21 mouse cellular contexts compared by ENCODE assay signal in genomic region chr11:119542886-119543285, GRCm38 (mm10). TPM values are rescaled to one million over a fixed set of nuclear protein-coding genes. Genes with fewer than 3 reads are reported as not detected.
DNase-seq lines count a peak whose midpoint lies in the region; ATAC-seq and TF ChIP-seq lines count a peak whose summit lies in the region.
"Had no signal": no experiment of that assay in that cellular context is flagged by ENCODE, and none has a peak within 500 bp of the region (broad histone marks: within the 10 kb centered on the region; RNA-seq: fewer than 3 reads in every experiment).

No protein-coding gene starts in this region.

- peak; percentile 82 for DNase-seq in cerebellum, adult 11-12 months
- no peak for DNase-seq in midbrain, embryonic 11.5 days (ENCODE audit: low spot score, missing footprints)
- peak; percentile 84 for DNase-seq in cerebellum, adult 9-10 months
- DNase-seq: forebrain, postnatal 0 days; gastrocnemius, postnatal 25 days; heart, postnatal 4 days; layer of hippocampus, postnatal 36 days; liver, embryonic 13.5 days; lung, adult 2 months; lung, postnatal 14 days; thymus, adult 18-20 months; thymus, postnatal 36 days had no signal

- TF ChIP-seq CTCF in cortical plate, adult 2 months (IDR thresholded peaks at IDR 0.05; ENCODE audit: extremely low read depth, insufficient read depth, low read length) = no peak

- no peak overlapping the region for H3K9ac ChIP-seq in midbrain, embryonic 15.5 days
- no peak overlapping the region for H3K9ac ChIP-seq in midbrain, embryonic 11.5 days (ENCODE audit: low read length)
- H3K9ac ChIP-seq in intestine, embryonic 15.5 days = no peak overlapping the region
- no peak overlapping the region for H3K9ac ChIP-seq in liver, embryonic 12.5 days
- H3K9ac ChIP-seq: forebrain, postnatal 0 days; hindbrain, embryonic 15.5 days; limb, embryonic 13.5 days; liver, embryonic 13.5 days; midbrain, embryonic 12.5 days had no signal

- peak overlapping the region; percentile 98; the same call in 1 of the 2 replicates for H3K4me2 ChIP-seq in midbrain, embryonic 15.5 days
- H3K4me2 ChIP-seq in midbrain, embryonic 11.5 days = no peak overlapping the region
- H3K4me2 ChIP-seq in intestine, embryonic 15.5 days (replicated peaks) = no peak overlapping the region
- no peak overlapping the region for H3K4me2 ChIP-seq in liver, embryonic 12.5 days
- H3K4me2 ChIP-seq: limb, embryonic 13.5 days; liver, embryonic 13.5 days; midbrain, embryonic 12.5 days had no signal

- peaks cover 40% of the 10 kb centered on the region for H3K4me1 ChIP-seq in midbrain, embryonic 15.5 days
- H3K4me1 ChIP-seq in midbrain, embryonic 11.5 days (ENCODE audit: control insufficient read depth, insufficient read depth, low read length) = peaks cover 16% of the 10 kb centered on the region
- H3K4me1 ChIP-seq in cortical plate, adult 2 months (ENCODE audit: control insufficient read depth, insufficient read depth, low read length) = no peaks in the 10 kb centered on the region
- H3K4me1 ChIP-seq in intestine, embryonic 15.5 days (replicated peaks) = peaks cover 21% of the 10 kb centered on the region
- H3K4me1 ChIP-seq in liver, embryonic 12.5 days = peaks cover 14% of the 10 kb centered on the region

- no peak for TF ChIP-seq POLR2A in cortical plate, adult 2 months (IDR thresholded peaks at IDR 0.05; ENCODE audit: extremely low read depth, insufficient read depth, low read length)

- ATAC-seq in cerebellum, adult (ENCODE audit: insufficient number of reproducible peaks, low FRiP score, low TSS enrichment) = no peak
- ATAC-seq in midbrain, embryonic 15.5 days (replicated peaks) = no peak
- ATAC-seq in midbrain, embryonic 11.5 days (ENCODE audit: low FRiP score) = no peak
- ATAC-seq in intestine, embryonic 15.5 days = no peak
- ATAC-seq in liver, embryonic 12.5 days = no peak
- ATAC-seq: forebrain, postnatal 0 days; intestine, embryonic 16.5 days had no signal

- 75% methylated on average over 5 of the region's 5 CpGs for WGBS in midbrain, embryonic 15.5 days
- 79% methylated on average over 5 of the region's 5 CpGs for WGBS in midbrain, embryonic 11.5 days
- WGBS in intestine, embryonic 15.5 days = 72% methylated on average over 5 of the region's 5 CpGs
- WGBS in liver, embryonic 12.5 days (ENCODE audit: insufficient replicate concordance) = 60% methylated on average over 5 of the region's 5 CpGs

- H3K27me3 ChIP-seq in midbrain, embryonic 15.5 days (replicated peaks) = peaks cover 19% of the 10 kb centered on the region
- peaks cover 36% of the 10 kb centered on the region for H3K27me3 ChIP-seq in midbrain, embryonic 11.5 days (ENCODE audit: control insufficient read depth, insufficient read depth, low read length)
- H3K27me3 ChIP-seq in intestine, embryonic 15.5 days (replicated peaks) = peaks cover 65% of the 10 kb centered on the region
- peaks cover 90% of the 10 kb centered on the region for H3K27me3 ChIP-seq in liver, embryonic 12.5 days (replicated peaks)

- H3K27ac ChIP-seq in midbrain, embryonic 15.5 days = no peak overlapping the region
- H3K27ac ChIP-seq in midbrain, embryonic 11.5 days (ENCODE audit: low read depth, low read length) = no peak overlapping the region
- H3K27ac ChIP-seq in cortical plate, adult 2 months (ENCODE audit: insufficient read depth, low read length) = no peak overlapping the region
- no peak overlapping the region for H3K27ac ChIP-seq in intestine, embryonic 15.5 days
- H3K27ac ChIP-seq in liver, embryonic 12.5 days = no peak overlapping the region
- H3K27ac ChIP-seq: hindbrain, embryonic 15.5 days; limb, embryonic 13.5 days; liver, embryonic 13.5 days; midbrain, embryonic 12.5 days had no signal

- no peaks in the 10 kb centered on the region for H3K9me3 ChIP-seq in midbrain, embryonic 15.5 days
- H3K9me3 ChIP-seq in midbrain, embryonic 11.5 days (ENCODE audit: control insufficient read depth, low read length) = no peaks in the 10 kb centered on the region
- no peaks in the 10 kb centered on the region for H3K9me3 ChIP-seq in intestine, embryonic 15.5 days
- H3K9me3 ChIP-seq in liver, embryonic 12.5 days (replicated peaks) = no peaks in the 10 kb centered on the region
- H3K9me3 ChIP-seq: hindbrain, embryonic 15.5 days; limb, embryonic 13.5 days; liver, embryonic 13.5 days; midbrain, embryonic 12.5 days had no signal

- no peaks in the 10 kb centered on the region for H3K36me3 ChIP-seq in midbrain, embryonic 15.5 days (replicated peaks)
- H3K36me3 ChIP-seq in midbrain, embryonic 11.5 days (ENCODE audit: control insufficient read depth, insufficient read depth, low read length) = no peaks in the 10 kb centered on the region
- H3K36me3 ChIP-seq in intestine, embryonic 15.5 days = no peaks in the 10 kb centered on the region
- no peaks in the 10 kb centered on the region for H3K36me3 ChIP-seq in liver, embryonic 12.5 days
- H3K36me3 ChIP-seq: hindbrain, embryonic 15.5 days; limb, embryonic 13.5 days; liver, embryonic 13.5 days; midbrain, embryonic 12.5 days had no signal

- no peak overlapping the region for H3K4me3 ChIP-seq in midbrain, embryonic 15.5 days
- no peak overlapping the region for H3K4me3 ChIP-seq in midbrain, embryonic 11.5 days (ENCODE audit: low read depth, low read length)
- peak overlapping the region; percentile 76; the same call in 1 of the 2 replicates for H3K4me3 ChIP-seq in cortical plate, adult 2 months (ENCODE audit: insufficient read depth, low read length)
- no peak overlapping the region for H3K4me3 ChIP-seq in intestine, embryonic 15.5 days (replicated peaks)
- H3K4me3 ChIP-seq in liver, embryonic 12.5 days = no peak overlapping the region
- H3K4me3 ChIP-seq: limb, embryonic 13.5 days; liver, embryonic 13.5 days; midbrain, embryonic 12.5 days had no signal

RNA-seq across cellular contexts. Expression of gene Nptx1, which starts 4.7 kb away (rescaled TPM):
- polyA plus RNA-seq in midbrain, embryonic 15.5 days (2015; fragmentation: Nextera tagmentation; extraction: Ambion mirVana) = 13.6 and 13.7 TPM in 2 replicates
- polyA plus RNA-seq in midbrain, embryonic 11.5 days (2014; fragmentation: Nextera tagmentation; extraction: Ambion mirVana) = 2.5 and 3.0 TPM in 2 replicates
- 118 and 134 TPM in 2 replicates for polyA plus RNA-seq in cortical plate, adult 2 months (2012; rRNA removed)
- polyA plus RNA-seq in intestine, embryonic 15.5 days (2015; fragmentation: Nextera tagmentation; extraction: Ambion mirVana) = 0.90 and 1.1 TPM in 2 replicates
- 0.04 and 0.06 TPM in 2 replicates for polyA plus RNA-seq in liver, embryonic 12.5 days (2016; fragmentation: Nextera tagmentation; extraction: Ambion mirVana)

RNA-seq across cellular contexts. Expression of gene Endov, which starts 51.7 kb away (rescaled TPM):
- polyA plus RNA-seq in midbrain, embryonic 15.5 days (2015; fragmentation: Nextera tagmentation; extraction: Ambion mirVana) = 20.7 and 22.2 TPM in 2 replicates
- polyA plus RNA-seq in midbrain, embryonic 11.5 days (2014; fragmentation: Nextera tagmentation; extraction: Ambion mirVana) = 13.2 and 14.0 TPM in 2 replicates
- polyA plus RNA-seq in cortical plate, adult 2 months (2012; rRNA removed) = 21.1 and 24.4 TPM in 2 replicates
- 15.5 and 15.6 TPM in 2 replicates for polyA plus RNA-seq in intestine, embryonic 15.5 days (2015; fragmentation: Nextera tagmentation; extraction: Ambion mirVana)
- 7.9 and 10.5 TPM in 2 replicates for polyA plus RNA-seq in liver, embryonic 12.5 days (2016; fragmentation: Nextera tagmentation; extraction: Ambion mirVana)

RNA-seq across cellular contexts. Expression of gene Rptor, which starts 59.8 kb away (rescaled TPM):
- 13.1 and 14.6 TPM in 2 replicates for polyA plus RNA-seq in midbrain, embryonic 15.5 days (2015; fragmentation: Nextera tagmentation; extraction: Ambion mirVana)
- polyA plus RNA-seq in midbrain, embryonic 11.5 days (2014; fragmentation: Nextera tagmentation; extraction: Ambion mirVana) = 8.7 and 11.1 TPM in 2 replicates
- 35.2 and 36.0 TPM in 2 replicates for polyA plus RNA-seq in cortical plate, adult 2 months (2012; rRNA removed)
- 9.0 and 10.1 TPM in 2 replicates for polyA plus RNA-seq in intestine, embryonic 15.5 days (2015; fragmentation: Nextera tagmentation; extraction: Ambion mirVana)
- polyA plus RNA-seq in liver, embryonic 12.5 days (2016; fragmentation: Nextera tagmentation; extraction: Ambion mirVana) = 11.3 and 12.5 TPM in 2 replicates
